Mouse (Mus musculus): ENCODE measurements around the gene Cpne6. TPM values are rescaled to one million over a fixed set of nuclear protein-coding genes. Genes with fewer than 3 reads are reported as not detected.
A peak's percentile ranks its signal among the peaks of the same experiment; 100 is the strongest.

Gene Cpne6
- polyA plus RNA-seq, 1 experiment from 2014 or later: not detected

DNA sequence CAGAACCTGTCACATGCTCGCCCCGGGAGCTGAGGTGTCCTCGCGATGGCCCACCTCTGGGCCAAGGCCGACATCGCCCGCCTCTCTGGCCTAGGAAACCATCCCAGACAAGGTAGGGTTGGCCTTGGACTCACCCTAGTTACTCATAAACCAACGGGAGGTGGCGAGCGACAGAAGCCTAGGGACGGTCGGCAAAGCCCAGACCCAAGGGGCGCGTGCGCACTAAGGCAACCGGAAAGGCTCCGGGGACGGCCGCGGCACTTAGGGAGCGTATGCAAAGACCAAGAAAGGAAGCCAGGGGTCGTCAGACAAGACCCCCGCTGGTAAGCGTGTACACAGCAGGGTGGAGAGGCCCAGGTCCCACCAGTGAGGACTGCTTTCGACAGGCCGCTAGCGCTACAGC lies 49.6 kb downstream of the Cpne6 start, which contains the start of gene Dcaf11:
TSS of gene Dcaf11 (plus strand) at position 208 of the 403 bp plus-strand sequence.
- Histone ChIP-seq H3K4me1 (peaks cover 65% of the 10 kb centered on the region), H3K9me3 (replicated peaks) (no peaks in the 10 kb centered on the region), H3K4me2 (peak within 1 kb of the TSS; percentile 90), H3K4me3 (peak within 1 kb of the TSS; percentile 73), H3K9ac (peak within 1 kb of the TSS; percentile 92), H3K36me3 (peaks cover 31% of the 10 kb centered on the region), H3K27me3 (replicated peaks) (no peaks in the 10 kb centered on the region), H3K27ac (peak within 1 kb of the TSS; percentile 99)
- ATAC-seq: peak; percentile 79
- WGBS (ENCODE audit: insufficient replicate concordance): under 1% methylated on average over 27 of the region's 27 CpGs

GRCm38 (mm10) chr14:55560202-55561073 lies 50.2 kb downstream of the Cpne6 start, which contains the start of gene A730061H03Rik:
Gene A730061H03Rik, minus strand, starts transcription at chr14:55560406.
- peaks cover 59% of the 10 kb centered on the region for H3K4me1 ChIP-seq

DNA sequence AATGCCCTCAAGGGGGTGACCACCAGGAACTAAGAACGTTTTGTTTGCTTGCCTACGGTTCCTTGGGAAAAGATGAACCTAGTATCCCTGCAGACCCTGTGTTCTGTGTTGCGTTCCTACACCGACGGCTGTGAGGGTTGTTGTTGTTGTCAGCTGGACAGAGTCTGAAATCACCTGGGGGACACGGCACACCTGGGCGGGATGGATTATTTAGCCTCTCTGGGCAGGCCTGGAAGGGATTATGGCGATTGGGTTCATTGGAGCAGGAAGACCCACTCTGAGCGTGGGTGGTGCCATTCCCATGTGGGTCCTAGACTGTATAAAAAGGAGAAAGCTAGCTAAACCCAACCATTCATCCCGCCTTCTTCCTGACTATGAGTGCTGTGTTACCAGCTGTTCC lies 51.6 kb downstream of the Cpne6 start:
- WGBS (ENCODE audit: insufficient replicate concordance): 83% methylated on average over 10 of the region's 10 CpGs
- ATAC-seq: no peak
- Histone ChIP-seq H3K9me3 (replicated peaks) (no peaks in the 10 kb centered on the region), H3K36me3 (peaks cover 51% of the 10 kb centered on the region), H3K4me3 (peak overlapping the region; percentile 73; the same call in 1 of the 2 replicates), H3K4me1 (peaks cover 44% of the 10 kb centered on the region), H3K9ac (peak overlapping the region; percentile 66; the same call in 1 of the 2 replicates), H3K27me3 (replicated peaks) (no peaks in the 10 kb centered on the region), H3K27ac (peak overlapping the region; percentile 67), H3K4me2 (peak overlapping the region; percentile 90)

More at GRCm38 (mm10) chr14:55560202-55561073, 50.2 kb downstream of the Cpne6 start, which contains the start of gene A730061H03Rik:
- Histone ChIP-seq H3K4me2 (peak within 1 kb of the TSS; percentile 90), H3K36me3 (peaks cover 37% of the 10 kb centered on the region), H3K4me3 (peak within 1 kb of the TSS; percentile 73), H3K27ac (peak within 1 kb of the TSS; percentile 99), H3K27me3 (replicated peaks) (no peaks in the 10 kb centered on the region), H3K9me3 (replicated peaks) (no peaks in the 10 kb centered on the region), H3K9ac (peak within 1 kb of the TSS; percentile 92)
- peak; percentile 88 for ATAC-seq
- WGBS (ENCODE audit: insufficient replicate concordance): under 1% methylated on average over 51 of the region's 51 CpGs

DNA sequence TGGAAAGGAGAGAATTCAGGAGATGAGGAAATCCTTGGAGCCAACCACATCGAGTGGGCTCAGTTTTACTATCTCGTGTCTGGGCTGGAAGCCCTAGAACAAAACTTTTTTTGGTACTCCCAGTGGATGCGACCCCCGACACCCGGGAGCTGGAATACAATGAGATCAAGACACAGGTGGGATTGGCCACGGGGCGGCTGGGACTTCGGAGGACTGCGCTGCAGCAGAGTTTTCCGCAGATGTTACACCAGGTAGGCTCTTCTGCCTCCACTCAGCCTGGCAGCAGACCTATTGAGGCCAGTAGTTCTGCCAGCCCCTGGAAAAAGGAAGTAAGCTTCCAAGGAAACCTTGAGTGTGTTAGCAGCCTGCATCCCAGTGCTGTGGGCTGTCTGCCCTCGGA lies 53.0 kb downstream of the Cpne6 start:
- WGBS (ENCODE audit: insufficient replicate concordance): 90% methylated on average over 11 of the region's 11 CpGs
- no peak for ATAC-seq
- Histone ChIP-seq H3K36me3 (peaks cover 65% of the 10 kb centered on the region), H3K9me3 (replicated peaks) (no peaks in the 10 kb centered on the region), H3K4me3 (no peak overlapping the region), H3K27ac (no peak overlapping the region), H3K4me2 (no peak overlapping the region), H3K4me1 (peaks cover 30% of the 10 kb centered on the region), H3K27me3 (replicated peaks) (no peaks in the 10 kb centered on the region), H3K9ac (no peak overlapping the region)

DNA sequence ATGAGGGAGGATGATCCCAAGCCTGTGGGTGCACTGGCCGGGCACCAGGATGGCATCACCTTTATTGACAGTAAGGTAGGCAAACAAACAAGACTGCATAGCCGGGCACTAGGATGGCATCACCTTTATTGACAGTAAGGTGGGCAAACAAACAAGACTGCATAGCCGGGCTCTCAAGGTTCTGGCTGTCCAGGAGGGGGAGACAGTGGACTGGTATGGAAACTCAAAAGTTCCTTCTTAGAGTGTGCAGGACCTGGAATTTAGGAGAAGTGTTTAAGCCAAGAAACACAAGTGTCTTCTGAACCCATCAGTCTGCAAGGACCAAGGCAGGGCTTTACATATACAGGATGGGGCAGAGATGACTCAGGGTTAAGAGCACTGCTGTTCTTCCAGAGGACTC lies 55.5 kb downstream of the Cpne6 start:
- peaks cover 27% of the 10 kb centered on the region for H3K4me1 ChIP-seq
- no peak overlapping the region for H3K9ac ChIP-seq
- H3K4me2 ChIP-seq: no peak overlapping the region
- H3K36me3 ChIP-seq: peaks cover 88% of the 10 kb centered on the region
- H3K9me3 ChIP-seq (replicated peaks): no peaks in the 10 kb centered on the region
- H3K27me3 ChIP-seq (replicated peaks): no peaks in the 10 kb centered on the region
- H3K4me3 ChIP-seq: no peak overlapping the region
- H3K27ac ChIP-seq: no peak overlapping the region
- WGBS (ENCODE audit: insufficient replicate concordance): 77% methylated on average over 3 of the region's 3 CpGs
- ATAC-seq: no peak

Other genes with a start within 250 kb of the Cpne6 start
- gene Dhrs4, start 31.7 kb upstream of the Cpne6 start, polyA plus RNA-seq (2016; fragmentation: Nextera tagmentation; extraction: Ambion mirVana): 76.6 and 77.0 TPM in 2 replicates
- 0.91 and 1.8 TPM in 2 replicates for gene Carmil3, start 19.8 kb upstream of the Cpne6 start, polyA plus RNA-seq (2016; fragmentation: Nextera tagmentation; extraction: Ambion mirVana)
- gene Nrl, start 14.5 kb downstream of the Cpne6 start, polyA plus RNA-seq (2016; fragmentation: Nextera tagmentation; extraction: Ambion mirVana): not detected in 2 replicates
- 35.5 and 37.4 TPM in 2 replicates for gene Pck2, start 29.8 kb downstream of the Cpne6 start, polyA plus RNA-seq (2016; fragmentation: Nextera tagmentation; extraction: Ambion mirVana)
- 57.1 and 60.3 TPM in 2 replicates for gene Dcaf11, start 49.6 kb downstream of the Cpne6 start, polyA plus RNA-seq (2016; fragmentation: Nextera tagmentation; extraction: Ambion mirVana)
- 1.9 and 2.7 TPM in 2 replicates for gene A730061H03Rik, start 50.0 kb downstream of the Cpne6 start, polyA plus RNA-seq (2016; fragmentation: Nextera tagmentation; extraction: Ambion mirVana)
- 0.63 and 0.75 TPM in 2 replicates for gene Fitm1, start 65.2 kb downstream of the Cpne6 start, polyA plus RNA-seq (2016; fragmentation: Nextera tagmentation; extraction: Ambion mirVana)
- 108 and 111 TPM in 2 replicates for gene Psme1, start 67.7 kb downstream of the Cpne6 start, polyA plus RNA-seq (2016; fragmentation: Nextera tagmentation; extraction: Ambion mirVana)
- 28.7 and 32.9 TPM in 2 replicates for gene Emc9, start 74.9 kb downstream of the Cpne6 start, polyA plus RNA-seq (2016; fragmentation: Nextera tagmentation; extraction: Ambion mirVana)
- 221 and 222 TPM in 2 replicates for gene Psme2, start 80.7 kb downstream of the Cpne6 start, polyA plus RNA-seq (2016; fragmentation: Nextera tagmentation; extraction: Ambion mirVana)
- gene Rnf31, start 81.3 kb downstream of the Cpne6 start, polyA plus RNA-seq (2016; fragmentation: Nextera tagmentation; extraction: Ambion mirVana): 14.2 and 15.7 TPM in 2 replicates
- gene Irf9, start 93.1 kb downstream of the Cpne6 start, polyA plus RNA-seq (2016; fragmentation: Nextera tagmentation; extraction: Ambion mirVana): 14.4 and 15.3 TPM in 2 replicates
- 1.8 and 3.2 TPM in 2 replicates for gene Rec8, start 107.6 kb downstream of the Cpne6 start, polyA plus RNA-seq (2016; fragmentation: Nextera tagmentation; extraction: Ambion mirVana)
- 46.0 and 48.8 TPM in 2 replicates for gene Ipo4, start 125.5 kb downstream of the Cpne6 start, polyA plus RNA-seq (2016; fragmentation: Nextera tagmentation; extraction: Ambion mirVana)
- gene Gm49378, start 127.5 kb downstream of the Cpne6 start, polyA plus RNA-seq (2016; fragmentation: Nextera tagmentation; extraction: Ambion mirVana): 1.8 and 2.8 TPM in 2 replicates
- gene Tm9sf1, start 133.4 kb downstream of the Cpne6 start, polyA plus RNA-seq (2016; fragmentation: Nextera tagmentation; extraction: Ambion mirVana): 64.9 and 69.7 TPM in 2 replicates
- gene Tssk4, start 139.7 kb downstream of the Cpne6 start, polyA plus RNA-seq (2016; fragmentation: Nextera tagmentation; extraction: Ambion mirVana): 0.18 and 0.30 TPM in 2 replicates
- 27.5 and 28.1 TPM in 2 replicates for gene Mdp1, start 150.1 kb downstream of the Cpne6 start, polyA plus RNA-seq (2016; fragmentation: Nextera tagmentation; extraction: Ambion mirVana)
- 36.8 and 39.1 TPM in 2 replicates for gene Gmpr2, start 161.5 kb downstream of the Cpne6 start, polyA plus RNA-seq (2016; fragmentation: Nextera tagmentation; extraction: Ambion mirVana)
- gene Nedd8, start 161.7 kb downstream of the Cpne6 start, polyA plus RNA-seq (2016; fragmentation: Nextera tagmentation; extraction: Ambion mirVana): 322 and 329 TPM in 2 replicates
- gene Tinf2, start 171.4 kb downstream of the Cpne6 start, polyA plus RNA-seq (2016; fragmentation: Nextera tagmentation; extraction: Ambion mirVana): 31.9 and 32.2 TPM in 2 replicates
- gene Tgm1, start 203.5 kb downstream of the Cpne6 start, polyA plus RNA-seq (2016; fragmentation: Nextera tagmentation; extraction: Ambion mirVana): 1.6 and 2.1 TPM in 2 replicates
- gene Rabggta, start 211.8 kb downstream of the Cpne6 start, polyA plus RNA-seq (2016; fragmentation: Nextera tagmentation; extraction: Ambion mirVana): 18.3 and 18.9 TPM in 2 replicates
- 34.3 and 35.2 TPM in 2 replicates for gene Dhrs1, start 235.2 kb downstream of the Cpne6 start, polyA plus RNA-seq (2016; fragmentation: Nextera tagmentation; extraction: Ambion mirVana)
- 56.0 and 59.4 TPM in 2 replicates for gene Nop9, start 235.2 kb downstream of the Cpne6 start, polyA plus RNA-seq (2016; fragmentation: Nextera tagmentation; extraction: Ambion mirVana)
- 10.7 and 11.2 TPM in 2 replicates for gene Cideb, start 248.0 kb downstream of the Cpne6 start, polyA plus RNA-seq (2016; fragmentation: Nextera tagmentation; extraction: Ambion mirVana)

Data from liver, embryonic 12.5 days (tissue).